Mouse (Mus musculus) embryonic fibroblast, embryonic 13.5 days (primary cell): ENCODE measurements around the gene Olfr551.

ENCODE experiments used
- CTCF ChIP-seq: IDR thresholded peaks from 2 replicates; pipeline ENCODE4 v1.5.1; 2011; ENCODE audit warnings: mild to moderate bottlenecking, control low read depth, low read length, moderate library complexity, borderline replicate concordance; ENCODE audit not compliant: insufficient read depth
- POLR2A ChIP-seq: IDR thresholded peaks from 2 replicates; pipeline ENCODE4 v1.6.1; 2011; ENCODE audit warnings: low read depth, mild to moderate bottlenecking, control low read depth, low read length, moderate library complexity

GRCm38 (mm10) chr7:102575998-102576397 lies 15.7 kb downstream of the Olfr551 start:
- TF ChIP-seq CTCF (no peak), POLR2A (no peak)
